Mouse (Mus musculus) limb, embryonic 14.5 days (tissue): ENCODE results near the gene Nt5c1a. TPM values are rescaled to one million over a fixed set of nuclear protein-coding genes. Genes with fewer than 3 reads are reported as not detected.

ENCODE experiments used
- ATAC-seq: fragments of 200-750 bp; cut with Nextera tagmentation; 2 replicates; pipeline ENCODE4 v1.8.0; 2017; ENCODE audit warnings: low read depth, moderate number of reproducible peaks, moderate TSS enrichment; ENCODE audit not compliant: low FRiP score
- DNase-seq: peaks from one replicate; pipeline ENCODE4 v3.0.0-alpha.2; 2015; ENCODE audit warnings: low spot score
- H3K27ac ChIP-seq: fragments of 300-500 bp; sonication (generic); replicated peaks from 2 replicates; pipeline ENCODE4 v1.5.1; 2014; ENCODE audit warnings: low read depth, mild to moderate bottlenecking, low read length, moderate library complexity, mixed read lengths
- H3K27me3 ChIP-seq: fragments of 300-500 bp; sonication (generic); 2 replicates; pipeline ENCODE4 v1.6.1; 2014; ENCODE audit warnings: low read length, mixed read lengths; ENCODE audit not compliant: control insufficient read depth, insufficient read depth
- H3K36me3 ChIP-seq: fragments of 300-500 bp; sonication (generic); 2 replicates; pipeline ENCODE4 v1.6.1; 2014; ENCODE audit warnings: mild to moderate bottlenecking, low read length, moderate library complexity, mixed read lengths; ENCODE audit not compliant: control insufficient read depth, insufficient read depth
- H3K4me1 ChIP-seq: fragments of 300-500 bp; sonication (generic); 2 replicates; pipeline ENCODE4 v1.6.1; 2014; ENCODE audit warnings: antibody characterized with exemption, low read length, mixed read lengths; ENCODE audit not compliant: control insufficient read depth, insufficient read depth
- H3K4me2 ChIP-seq: fragments of 300-500 bp; sonication (generic); replicated peaks from 2 replicates; pipeline ENCODE4 v1.6.1; 2014; ENCODE audit warnings: low read depth, mild to moderate bottlenecking, low read length, moderate library complexity; ENCODE audit not compliant: severe bottlenecking
- H3K4me3 ChIP-seq: fragments of 300-500 bp; sonication (generic); replicated peaks from 2 replicates; pipeline ENCODE4 v1.5.1; 2014; ENCODE audit warnings: low read length
- H3K9ac ChIP-seq: fragments of 300-500 bp; sonication (generic); 2 replicates; pipeline ENCODE4 v1.6.1; 2014; ENCODE audit warnings: mild to moderate bottlenecking, low read depth, low read length, moderate library complexity; ENCODE audit not compliant: severe bottlenecking
- H3K9me3 ChIP-seq: fragments of 300-500 bp; sonication (generic); 2 replicates; pipeline ENCODE4 v1.6.1; 2016; ENCODE audit warnings: low read length; ENCODE audit not compliant: control insufficient read depth
- POLR2A ChIP-seq: fragments of 200-500 bp; IDR thresholded peaks from 2 replicates; pipeline ENCODE4 v1.8.0; 2012; ENCODE audit warnings: inconsistent platforms, mild to moderate bottlenecking, moderate library complexity, borderline replicate concordance; ENCODE audit not compliant: insufficient read depth, insufficient read length; ENCODE audit errors: extremely low read depth
- WGBS: fragments of 180-500 bp; shearing (Covaris S2); extraction: QIAGEN DNeasy Blood & Tissue Kit; methylation state at CpG from one replicate; pipeline ENCODE4 v1.1.7; 2014; 5-methylcytosine and 5-hydroxymethylcytosine counted together
- polyA plus RNA-seq, 2 experiments: library from polyadenylated mRNA; depleted of rRNA in 1 of 2; stranded (reverse) in 1 of 2; unstranded in 1 of 2; fragments of >200 nt; fragmentation: Nextera tagmentation in 1 of 2; extraction: Ambion mirVana in 1 of 2; gene quantifications; 2 replicates each; pipeline versions ENCODE4 v1.2.1 to v1.2.3; 2012 to 2014

Gene Nt5c1a
- polyA plus RNA-seq, 2 experiments: 0.05 TPM; not detected in 1

GRCm38 (mm10) chr4:123182328-123183238, 18.7 kb upstream of the Nt5c1a start, which contains the start of gene Hpcal4:
Gene Hpcal4, plus strand, starts transcription at chr4:123183227.
- ATAC-seq (peak; percentile 35; the same call in 1 of the 2 replicates), DNase-seq (peak; percentile 9)
- 1% methylated on average over 42 of the region's 44 CpGs for WGBS
- H3K27ac ChIP-seq: no peak within 1 kb of the TSS
- TF ChIP-seq POLR2A: no peak
- H3K36me3 ChIP-seq: no peaks in the 10 kb centered on the region
- peak within 1 kb of the TSS; percentile 32 for H3K9ac ChIP-seq
- H3K27me3 ChIP-seq: peaks cover 45% of the 10 kb centered on the region
- H3K4me3 ChIP-seq: peak within 1 kb of the TSS; percentile 45
- peaks cover 5% of the 10 kb centered on the region; the same call in 1 of the 2 replicates for H3K4me1 ChIP-seq
- no peaks in the 10 kb centered on the region for H3K9me3 ChIP-seq
- peak within 1 kb of the TSS; percentile 77 for H3K4me2 ChIP-seq

GRCm38 (mm10) chr4:123183239-123184056, 17.9 kb upstream of the Nt5c1a start:
- H3K9me3 ChIP-seq: no peaks in the 10 kb centered on the region
- no peak for TF ChIP-seq POLR2A
- H3K4me1 ChIP-seq: peaks cover 5% of the 10 kb centered on the region; the same call in 1 of the 2 replicates
- H3K27me3 ChIP-seq: peaks cover 45% of the 10 kb centered on the region
- DNase-seq: peak; percentile 68
- peak; percentile 90 for ATAC-seq
- H3K4me2 ChIP-seq: peak overlapping the region; percentile 77
- WGBS: 14% methylated on average over 34 of the region's 44 CpGs
- no peak overlapping the region for H3K27ac ChIP-seq
- H3K36me3 ChIP-seq: no peaks in the 10 kb centered on the region
- H3K4me3 ChIP-seq: peak overlapping the region; percentile 45
- peak overlapping the region; percentile 32; the same call in 1 of the 2 replicates for H3K9ac ChIP-seq

DNA sequence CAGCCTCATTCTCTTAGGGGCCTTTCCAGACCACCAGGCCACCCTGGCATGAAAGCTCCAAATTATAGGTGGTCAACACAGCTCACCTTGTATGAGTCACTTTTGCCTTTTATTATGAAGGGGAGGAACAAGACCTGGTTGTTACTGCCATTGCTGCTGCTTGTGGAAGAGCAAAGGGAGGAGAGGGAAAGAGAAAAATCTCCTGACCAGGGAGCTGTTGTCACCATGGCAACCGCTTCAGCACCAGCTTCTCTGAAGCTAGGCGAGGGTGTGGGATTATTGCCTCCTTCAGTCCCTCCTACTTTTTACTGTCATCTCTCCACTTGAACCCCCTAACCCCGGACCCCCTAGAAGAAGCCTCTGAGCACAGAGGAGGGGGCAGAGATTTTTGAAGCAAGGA, 16.5 kb upstream of the Nt5c1a start:
- Histone ChIP-seq H3K4me2 (no peak overlapping the region), H3K4me3 (no peak overlapping the region), H3K9me3 (no peaks in the 10 kb centered on the region), H3K36me3 (no peaks in the 10 kb centered on the region), H3K9ac (no peak overlapping the region), H3K4me1 (peaks cover 5% of the 10 kb centered on the region; the same call in 1 of the 2 replicates), H3K27ac (no peak overlapping the region), H3K27me3 (peaks cover 45% of the 10 kb centered on the region)
- ATAC-seq (no peak), DNase-seq (no peak)
- no peak for TF ChIP-seq POLR2A
- WGBS: 35% methylated on average over 3 of the region's 3 CpGs

GRCm38 (mm10) chr4:123192336-123192735, 9.0 kb upstream of the Nt5c1a start:
- no peaks in the 10 kb centered on the region for H3K4me1 ChIP-seq
- no peak overlapping the region for H3K27ac ChIP-seq
- 88% methylated on average over 11 of the region's 11 CpGs for WGBS
- no peak overlapping the region for H3K4me2 ChIP-seq
- no peak overlapping the region for H3K4me3 ChIP-seq
- no peaks in the 10 kb centered on the region for H3K27me3 ChIP-seq
- no peak for ATAC-seq
- no peaks in the 10 kb centered on the region for H3K9me3 ChIP-seq
- no peaks in the 10 kb centered on the region for H3K36me3 ChIP-seq
- no peak for DNase-seq
- no peak overlapping the region for H3K9ac ChIP-seq
- no peak for TF ChIP-seq POLR2A

- Histone ChIP-seq H3K9ac (no peak overlapping the region), H3K4me2 (no peak overlapping the region), H3K4me1 (no peaks in the 10 kb centered on the region), H3K9me3 (no peaks in the 10 kb centered on the region), H3K4me3 (no peak overlapping the region), H3K27me3 (no peaks in the 10 kb centered on the region), H3K36me3 (no peaks in the 10 kb centered on the region), H3K27ac (no peak overlapping the region)
- 86% methylated on average over 11 of the region's 11 CpGs for WGBS
- DNase-seq (no peak), ATAC-seq (no peak)
- no peak for TF ChIP-seq POLR2A
Observed at GRCm38 (mm10) chr4:123193791-123194190, 7.5 kb upstream of the Nt5c1a start.
